Mouse (Mus musculus) adrenal gland, adult 8-10 months (tissue): Measurements from ENCODE around the gene Hist1h3g. TPM values are rescaled to one million over a fixed set of nuclear protein-coding genes. Genes with fewer than 3 reads are reported as not detected.
"Not testable (repeated sequence)": the region's sequence is repeated elsewhere in the genome, so short reads cannot be mapped to it uniquely, and the experiment has no call there.

Experiments used
- DNase-seq: peaks from one replicate; pipeline ENCODE4 v3.0.0; 2022
- total RNA-seq, 4 experiments: library from RNA; stranded (reverse); gene quantifications; 2 replicates each; pipeline ENCODE4 v1.2.4; 2022

Gene Hist1h3g
- total RNA-seq, 4 experiments from 2014 or later, result 3.2 to 5.6 (median 4.7) TPM

DNA sequence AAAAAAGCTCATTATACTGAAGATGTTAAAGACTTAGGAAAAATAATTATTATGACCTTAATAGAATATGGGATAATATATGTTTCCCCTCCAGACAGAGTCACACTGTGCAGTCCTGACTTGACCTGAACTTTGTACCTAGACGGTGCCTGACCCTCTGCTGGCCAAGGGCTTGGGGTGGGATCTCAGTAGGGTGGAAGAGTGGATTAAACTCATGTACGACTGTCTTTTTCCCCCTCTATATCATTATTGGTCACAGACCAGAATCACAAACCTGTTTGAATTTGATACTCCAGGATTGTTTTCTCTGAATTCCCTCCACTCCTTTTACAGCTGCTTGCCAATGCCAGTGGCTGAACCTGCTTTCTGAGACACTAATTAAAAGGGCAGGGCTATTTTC, 25.5 kb downstream of the Hist1h3g start:
- not testable (repeated sequence) for DNase-seq

DNA sequence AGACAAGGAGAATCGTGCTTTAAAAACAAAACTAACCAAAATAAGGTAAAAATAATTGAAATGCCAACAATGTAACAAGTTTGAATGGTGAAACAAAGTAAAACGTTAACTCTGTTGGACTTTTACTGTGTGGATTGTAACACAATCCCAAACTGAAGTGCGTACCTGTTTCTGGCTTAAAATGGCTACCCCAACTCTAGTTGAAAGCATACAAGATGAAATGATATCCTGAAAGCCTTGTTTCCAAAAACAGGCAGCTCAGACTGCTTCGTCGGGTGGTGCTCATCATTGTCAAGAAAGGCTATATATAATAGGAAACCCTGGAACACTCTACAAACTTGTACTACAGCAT, 26.3 kb downstream of the Hist1h3g start:
- not testable (repeated sequence) for DNase-seq

- DNase-seq, result peak; percentile 94
Measured at GRCm38 (mm10) chr13:23561883-23562659, 26.8 kb downstream of the Hist1h3g start, which contains the start of gene Hist1h3e. Gene Hist1h3e, minus strand, starts transcription at chr13:23562369.

DNA sequence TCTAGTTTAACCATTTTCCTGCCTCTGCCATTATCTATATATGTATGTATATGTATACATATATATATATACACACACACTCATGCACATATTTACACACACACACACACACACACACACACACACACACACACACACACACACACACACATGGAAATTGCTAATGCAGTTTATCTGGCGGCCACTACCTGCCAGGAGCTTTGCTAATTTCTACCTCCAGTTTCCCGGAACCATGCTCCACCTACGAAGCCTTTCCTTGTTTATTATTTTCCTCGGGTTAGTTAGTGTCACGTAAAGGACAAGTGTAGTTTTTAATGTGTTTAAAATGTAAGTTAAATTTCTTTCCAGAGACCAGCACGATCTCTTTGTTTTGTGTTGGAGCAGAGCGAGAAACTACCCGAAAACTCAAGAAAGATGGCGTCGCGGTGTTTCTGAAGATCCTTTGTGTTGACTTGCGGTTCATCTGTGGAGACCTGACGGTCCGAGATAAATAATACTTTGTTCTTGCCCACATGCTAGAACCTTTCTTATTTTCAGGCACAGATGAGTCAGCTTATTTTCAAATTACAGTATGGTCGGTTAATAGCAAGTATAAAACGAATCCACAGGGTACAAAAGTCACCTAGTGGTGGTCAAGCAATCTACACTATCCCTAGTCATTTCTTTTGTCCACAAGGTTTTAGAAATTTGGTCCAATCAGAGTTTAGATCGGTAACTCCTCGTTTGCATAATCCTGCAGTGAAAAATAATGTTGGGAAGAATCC, 27.7 kb downstream of the Hist1h3g start:
- DNase-seq, result no peak

GRCm38 (mm10) chr13:23564482-23564881, 29.3 kb downstream of the Hist1h3g start:
- DNase-seq, result no peak

GRCm38 (mm10) chr13:23570261-23571021, 35.2 kb downstream of the Hist1h3g start:
- DNase-seq, result not testable (repeated sequence)

GRCm38 (mm10) chr13:23571022-23571503, 35.8 kb downstream of the Hist1h3g start, which contains the start of the genes Hist1h2ae and Hist1h2bg:
Gene Hist1h2ae, minus strand, starts transcription at chr13:23571220.
Gene Hist1h2bg, plus strand, starts transcription at chr13:23571396.
- DNase-seq, result peak; percentile 69

DNA sequence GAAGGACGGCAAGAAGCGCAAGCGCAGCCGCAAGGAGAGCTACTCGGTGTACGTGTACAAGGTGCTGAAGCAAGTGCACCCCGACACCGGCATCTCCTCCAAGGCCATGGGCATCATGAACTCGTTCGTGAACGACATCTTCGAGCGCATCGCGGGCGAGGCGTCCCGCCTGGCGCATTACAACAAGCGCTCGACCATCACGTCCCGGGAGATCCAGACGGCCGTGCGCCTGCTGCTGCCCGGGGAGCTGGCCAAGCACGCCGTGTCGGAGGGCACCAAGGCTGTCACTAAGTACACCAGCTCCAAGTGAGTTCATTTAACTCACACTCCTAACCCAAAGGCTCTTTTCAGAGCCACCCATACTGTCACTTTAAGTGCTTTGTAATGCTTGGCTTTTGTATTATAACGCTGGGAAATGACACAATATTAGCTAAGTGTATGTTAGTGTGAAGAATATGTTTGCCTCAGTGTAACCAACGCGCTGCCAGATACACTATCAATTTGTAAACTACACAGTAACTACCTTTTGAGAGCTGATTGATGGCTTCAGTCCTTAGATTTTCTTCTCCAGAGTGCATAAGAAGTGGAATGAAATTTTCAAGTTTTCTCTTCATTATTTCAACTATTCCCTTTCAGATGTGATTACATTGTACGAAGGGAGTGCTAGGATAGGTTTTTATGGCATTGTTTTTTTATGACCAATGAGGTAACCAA, 36.4 kb downstream of the Hist1h3g start:
- DNase-seq, result not testable (repeated sequence)

DNA sequence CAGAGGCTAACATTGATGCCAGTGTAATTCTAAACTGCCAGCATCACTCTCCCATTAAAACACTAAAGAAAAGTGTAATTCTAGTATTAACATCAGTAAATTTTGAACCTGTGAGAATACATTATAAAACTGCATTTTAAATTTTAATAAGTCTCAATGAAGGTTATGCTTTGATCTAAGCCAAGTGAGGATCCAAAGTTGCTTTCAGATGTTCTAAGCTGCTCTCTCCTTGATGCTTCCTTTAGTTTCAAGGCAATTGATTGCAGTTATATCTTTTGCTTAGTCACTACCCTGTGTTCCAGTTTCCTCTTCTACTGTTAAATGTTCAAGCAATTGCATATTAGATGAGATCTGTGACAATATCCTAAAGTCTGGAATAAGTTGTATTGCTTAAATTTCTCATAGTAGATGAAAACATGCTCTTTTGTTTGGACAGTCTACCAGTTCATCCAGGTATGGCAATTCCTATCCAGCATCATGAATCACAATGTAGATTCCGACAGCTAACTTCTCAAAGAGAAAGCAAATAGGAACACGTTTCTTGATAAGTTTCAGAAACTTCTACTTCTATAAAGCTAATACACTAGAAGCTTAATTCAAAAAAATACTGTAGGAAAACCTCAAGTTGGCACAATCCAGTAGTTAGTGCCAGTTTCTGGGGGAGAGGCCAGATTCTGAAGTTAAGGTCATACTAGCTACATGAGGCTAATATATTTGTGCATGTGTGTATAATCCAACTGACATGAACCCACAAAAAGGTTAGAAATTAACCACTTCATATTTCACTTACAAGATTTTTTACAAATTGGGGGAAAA, 37.2 kb downstream of the Hist1h3g start:
- no peak for DNase-seq

DNA sequence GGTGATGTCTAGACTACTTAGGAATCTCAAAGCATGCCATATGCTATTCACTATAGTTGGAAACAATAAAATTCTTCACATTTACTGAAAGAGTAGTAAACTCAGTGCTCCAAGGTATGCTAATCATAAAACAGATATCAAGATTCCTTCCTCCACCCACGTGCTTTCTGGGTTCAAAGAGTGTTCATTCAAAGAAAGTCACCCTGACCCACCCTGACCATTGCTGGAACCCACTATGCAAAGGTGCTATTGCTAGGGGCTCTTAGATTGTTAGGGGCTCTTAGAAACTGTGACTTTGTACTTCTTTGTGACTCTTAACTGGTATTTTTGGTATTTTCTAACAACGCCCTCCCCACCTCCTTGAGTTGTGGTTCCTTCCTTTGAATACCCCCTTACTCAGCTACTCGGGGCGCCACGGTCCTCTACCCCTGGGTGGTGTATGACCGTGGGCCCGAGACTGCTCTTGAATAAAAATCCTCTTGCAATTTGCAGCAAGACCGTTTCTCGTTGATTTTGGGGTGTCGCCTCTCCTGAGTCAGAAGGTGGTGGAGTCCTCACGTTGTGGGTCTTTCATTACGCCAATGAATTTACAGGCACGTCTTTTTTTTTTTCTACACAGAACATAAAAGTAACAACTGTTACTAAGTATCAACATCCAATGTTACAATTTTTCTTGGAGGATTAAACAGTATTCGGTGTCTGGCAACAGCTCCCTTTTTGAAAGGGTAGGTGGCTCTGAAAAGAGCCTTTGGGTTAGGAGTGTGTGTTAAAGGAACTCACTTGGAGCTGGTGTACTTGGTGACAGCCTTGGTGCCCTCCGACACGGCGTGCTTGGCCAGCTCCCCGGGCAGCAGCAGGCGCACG, 38.0 kb downstream of the Hist1h3g start:
- not testable (repeated sequence) for DNase-seq

DNA sequence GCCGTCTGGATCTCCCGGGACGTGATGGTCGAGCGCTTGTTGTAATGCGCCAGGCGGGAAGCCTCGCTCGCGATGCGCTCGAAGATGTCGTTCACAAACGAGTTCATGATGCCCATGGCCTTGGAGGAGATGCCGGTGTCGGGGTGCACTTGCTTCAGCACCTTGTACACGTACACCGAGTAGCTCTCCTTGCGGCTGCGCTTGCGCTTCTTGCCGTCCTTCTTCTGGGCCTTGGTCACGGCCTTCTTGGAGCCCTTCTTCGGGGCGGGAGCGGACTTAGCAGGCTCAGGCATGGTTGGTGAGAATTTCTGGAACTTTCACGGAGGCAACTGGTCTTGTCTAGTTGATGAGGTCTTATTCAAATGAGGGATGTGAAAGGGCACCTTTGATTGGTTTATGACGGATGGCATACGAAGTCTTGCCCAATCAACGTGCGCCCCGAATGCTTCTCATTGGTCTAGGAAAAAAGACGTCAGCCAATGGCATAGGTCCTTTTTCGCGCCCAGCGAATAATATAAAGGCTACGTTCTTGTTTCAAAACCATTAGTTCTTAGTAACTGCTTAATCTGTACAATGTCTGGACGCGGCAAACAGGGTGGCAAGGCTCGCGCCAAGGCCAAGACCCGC, 38.8 kb downstream of the Hist1h3g start, which contains the start of the genes Hist1h2bf and Hist1h2ad:
Gene Hist1h2bf (minus strand): TSS at position 299 of the 627 bp plus-strand sequence.
Gene Hist1h2ad (plus strand): TSS at position 484 of the 627 bp plus-strand sequence.
- DNase-seq, result peak; percentile 89

- not testable (repeated sequence) for DNase-seq
Measured at GRCm38 (mm10) chr13:23574546-23575170, 39.4 kb downstream of the Hist1h3g start.

- DNase-seq, result no peak
Measured at GRCm38 (mm10) chr13:23575271-23575851, 40.1 kb downstream of the Hist1h3g start, which contains the start of gene Hist1h3d. Gene Hist1h3d, plus strand, starts transcription at chr13:23575763.

GRCm38 (mm10) chr13:23575864-23576313, 40.7 kb downstream of the Hist1h3g start:
- not testable (repeated sequence) for DNase-seq

- no peak for DNase-seq
Measured at GRCm38 (mm10) chr13:23576351-23576881, 41.2 kb downstream of the Hist1h3g start.

- no peak for DNase-seq
Measured at GRCm38 (mm10) chr13:23576906-23577639, 41.9 kb downstream of the Hist1h3g start.

DNA sequence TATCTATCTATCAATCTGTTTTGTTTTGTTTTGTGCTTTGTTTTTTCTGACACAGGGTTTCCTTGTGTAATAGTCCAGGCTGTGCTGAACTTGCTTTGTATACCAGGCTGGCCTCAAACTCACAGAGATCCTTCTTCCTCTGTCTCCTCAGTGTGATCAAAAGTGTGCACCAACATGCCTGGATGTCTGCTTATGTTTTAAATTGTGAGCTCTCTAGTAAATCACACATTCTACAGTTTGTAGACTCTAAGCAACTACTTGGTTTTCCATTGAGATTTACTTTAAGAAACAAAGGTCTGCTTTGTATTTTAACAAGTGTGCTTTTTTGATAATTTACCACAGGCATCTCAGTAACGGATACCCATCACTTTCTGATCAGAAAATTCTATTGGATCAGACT, 42.6 kb downstream of the Hist1h3g start:
- DNase-seq, result no peak
